Mouse (Mus musculus) adrenal gland, adult 8-10 months (tissue): ENCODE measurements around the gene Hdhd3. TPM values are rescaled to one million over a fixed set of nuclear protein-coding genes. Genes with fewer than 3 reads are reported as not detected.
"Not testable (repeated sequence)": the region's sequence is repeated elsewhere in the genome, so short reads cannot be mapped to it uniquely, and the experiment has no call there.

Source experiments
- DNase-seq: peaks from one replicate; pipeline ENCODE4 v3.0.0; 2022
- total RNA-seq, 4 experiments: library from RNA; stranded (reverse); gene quantifications; 2 replicates each; pipeline ENCODE4 v1.2.4; 2022

The Hdhd3 gene
- total RNA-seq, 4 experiments from 2014 or later = 13.7 to 35.8 (median 23.6) TPM

- peak; percentile 95 for DNase-seq
Measured at GRCm38 (mm10) chr4:62509946-62510345, 6.7 kb upstream of the Hdhd3 start.

DNA sequence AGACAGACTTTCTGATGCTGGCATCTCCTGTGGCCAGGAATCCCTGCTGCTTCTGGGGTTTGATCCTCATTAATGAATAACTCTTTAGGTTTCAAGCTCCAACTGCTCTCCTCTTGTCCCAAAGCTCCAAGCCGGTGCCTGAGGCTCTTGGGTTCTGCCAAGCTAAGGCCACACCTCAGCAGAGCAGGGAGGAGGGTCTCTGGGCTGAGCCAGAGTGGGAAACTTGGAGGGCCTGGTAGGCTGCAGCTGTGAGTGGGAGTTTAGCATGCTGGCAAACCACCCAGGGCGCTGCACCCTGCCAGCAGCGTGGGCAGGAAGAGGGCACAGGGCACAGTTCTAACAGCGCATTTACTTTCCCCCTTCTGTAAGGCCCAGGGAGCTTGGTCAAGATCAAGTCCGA, 5.6 kb upstream of the Hdhd3 start:
- no peak for DNase-seq

DNA sequence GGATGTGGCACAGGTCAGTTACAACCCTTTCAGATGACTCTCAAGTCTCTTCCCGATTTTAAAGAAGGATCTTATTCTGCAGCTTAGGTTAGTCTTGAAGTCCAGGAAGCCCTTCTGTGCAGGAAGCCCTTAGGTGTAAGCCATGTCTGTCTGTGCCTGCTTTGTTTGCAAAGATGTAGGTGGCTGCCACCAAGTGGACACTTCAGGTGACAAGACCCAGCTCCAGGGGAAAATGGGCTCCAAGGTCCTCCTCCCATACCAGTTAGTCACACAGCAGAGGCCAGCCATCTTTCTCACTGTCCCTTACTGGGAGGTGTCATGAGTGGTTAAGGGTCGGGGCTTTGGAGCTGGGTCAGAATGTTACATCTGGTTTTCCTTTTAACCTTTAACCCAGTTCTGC, 3.5 kb upstream of the Hdhd3 start:
- DNase-seq = no peak

- no peak for DNase-seq
Measured at GRCm38 (mm10) chr4:62505991-62506390, 2.7 kb upstream of the Hdhd3 start.

DNA sequence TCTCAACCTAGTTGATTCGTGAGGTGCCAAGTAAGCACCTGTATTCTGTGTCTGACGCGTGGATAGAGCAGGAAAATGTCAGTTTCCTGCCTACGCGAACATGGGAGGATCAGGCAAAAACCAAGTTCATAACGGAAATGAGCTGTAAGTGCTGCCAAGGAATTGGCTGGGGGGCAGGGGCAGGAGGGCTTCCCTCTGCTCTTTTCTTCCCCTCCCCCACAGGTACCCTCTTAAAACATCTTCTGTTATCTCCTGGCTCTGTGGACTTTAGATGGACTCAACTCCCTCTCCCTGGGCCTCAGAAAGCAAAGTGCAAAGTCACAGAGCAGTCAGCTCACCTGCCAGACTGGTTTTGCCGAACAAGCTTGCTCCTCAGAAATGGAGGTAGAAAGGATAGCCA, 298 bp downstream of the Hdhd3 start:
- no peak for DNase-seq

- peak; percentile 91 for DNase-seq
Measured at GRCm38 (mm10) chr4:62501964-62502732, 1.1 kb downstream of the Hdhd3 start.

GRCm38 (mm10) chr4:62501534-62501933, 1.7 kb downstream of the Hdhd3 start:
- DNase-seq = no peak

- no peak for DNase-seq
Measured at GRCm38 (mm10) chr4:62500799-62501198, 2.5 kb downstream of the Hdhd3 start.

DNA sequence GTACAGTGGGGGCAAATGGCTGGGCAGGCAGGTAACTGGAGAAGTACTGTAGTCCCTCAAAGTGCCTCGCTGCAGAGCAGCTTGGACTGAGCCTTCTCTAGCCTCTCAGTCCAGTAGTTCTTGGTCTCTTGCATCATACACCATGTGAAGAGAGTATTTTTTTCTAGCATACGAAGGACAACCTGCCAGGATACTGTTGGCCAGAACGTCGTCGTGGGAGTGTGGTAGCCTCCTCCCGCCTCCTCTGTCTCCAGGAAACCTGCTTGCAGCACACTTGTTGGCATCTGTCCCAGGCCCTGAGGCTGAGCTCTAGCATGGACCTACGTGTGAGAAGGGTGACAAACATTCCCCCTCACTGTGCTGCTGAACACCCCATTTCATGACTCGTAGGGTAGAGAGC, 6.5 kb downstream of the Hdhd3 start:
- peak; percentile 74 for DNase-seq

DNA sequence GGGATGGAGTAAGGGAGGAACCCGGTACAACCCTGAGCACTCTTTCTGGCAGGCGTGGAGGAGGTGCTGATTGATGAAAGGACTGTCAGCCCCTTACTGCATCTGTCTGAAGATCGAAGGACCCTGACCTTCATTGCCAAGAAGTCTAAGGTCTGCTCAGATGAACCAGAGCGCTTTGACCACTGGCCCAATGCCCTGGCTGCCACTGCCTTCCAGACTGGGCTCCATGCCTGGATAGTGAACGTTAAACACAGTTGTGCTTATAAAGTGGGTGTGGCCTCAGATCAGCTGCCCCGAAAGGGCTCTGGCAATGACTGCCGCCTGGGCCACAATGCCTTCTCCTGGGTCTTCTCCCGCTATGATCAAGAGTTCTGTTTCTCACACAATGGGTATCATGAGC, 7.3 kb downstream of the Hdhd3 start:
- no peak for DNase-seq

GRCm38 (mm10) chr4:62494230-62494629, 9.0 kb downstream of the Hdhd3 start:
- no peak for DNase-seq

GRCm38 (mm10) chr4:62492682-62493081, 10.6 kb downstream of the Hdhd3 start:
- no peak for DNase-seq

DNA sequence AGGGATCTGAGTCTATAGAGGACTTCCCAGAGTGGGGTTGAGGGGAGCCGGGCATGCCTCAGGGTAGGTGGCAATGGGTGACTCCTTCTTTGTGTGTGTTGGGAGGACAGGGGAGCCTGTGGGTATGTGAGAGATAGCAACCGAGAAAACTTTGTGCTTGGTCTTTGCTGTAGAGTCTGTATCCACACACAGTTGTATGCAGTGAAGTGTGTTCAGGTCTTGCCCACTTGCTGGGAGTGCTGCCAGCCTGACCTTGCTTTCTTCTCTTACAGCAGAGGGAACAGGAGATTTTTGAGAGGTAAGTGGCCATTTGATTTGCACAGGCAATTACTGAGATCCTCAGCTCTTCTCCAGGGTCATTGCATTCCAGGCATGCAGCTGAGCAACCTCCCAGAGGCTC, 15.4 kb downstream of the Hdhd3 start:
- DNase-seq = no peak

- no peak for DNase-seq
Measured at GRCm38 (mm10) chr4:62487172-62487571, 16.1 kb downstream of the Hdhd3 start.

DNA sequence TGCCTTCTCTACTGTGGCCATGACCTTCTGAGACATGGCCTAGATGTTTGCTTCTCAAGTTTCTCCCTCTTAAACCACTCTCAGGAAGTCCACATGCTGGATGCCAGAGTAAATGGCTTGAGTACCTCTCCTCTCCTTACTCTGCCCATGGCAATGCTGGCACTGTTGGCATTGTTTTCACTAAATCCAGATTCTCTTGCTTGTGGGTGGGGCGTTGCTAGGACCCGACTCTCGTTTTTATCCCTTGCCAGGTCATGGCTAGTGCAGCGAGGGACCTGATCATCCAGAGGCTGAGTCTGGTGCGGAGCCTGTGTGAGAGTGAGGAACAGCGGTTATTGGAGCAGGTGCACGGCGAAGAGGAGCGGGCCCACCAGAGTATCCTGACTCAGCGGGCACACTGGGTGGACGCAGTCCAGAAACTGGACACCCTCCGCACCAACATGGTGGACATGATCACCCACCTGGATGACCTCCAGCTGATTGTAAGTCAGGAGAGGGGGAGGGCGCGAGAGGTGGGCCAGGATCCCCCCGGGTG, 17.0 kb downstream of the Hdhd3 start:
- no peak for DNase-seq

DNA sequence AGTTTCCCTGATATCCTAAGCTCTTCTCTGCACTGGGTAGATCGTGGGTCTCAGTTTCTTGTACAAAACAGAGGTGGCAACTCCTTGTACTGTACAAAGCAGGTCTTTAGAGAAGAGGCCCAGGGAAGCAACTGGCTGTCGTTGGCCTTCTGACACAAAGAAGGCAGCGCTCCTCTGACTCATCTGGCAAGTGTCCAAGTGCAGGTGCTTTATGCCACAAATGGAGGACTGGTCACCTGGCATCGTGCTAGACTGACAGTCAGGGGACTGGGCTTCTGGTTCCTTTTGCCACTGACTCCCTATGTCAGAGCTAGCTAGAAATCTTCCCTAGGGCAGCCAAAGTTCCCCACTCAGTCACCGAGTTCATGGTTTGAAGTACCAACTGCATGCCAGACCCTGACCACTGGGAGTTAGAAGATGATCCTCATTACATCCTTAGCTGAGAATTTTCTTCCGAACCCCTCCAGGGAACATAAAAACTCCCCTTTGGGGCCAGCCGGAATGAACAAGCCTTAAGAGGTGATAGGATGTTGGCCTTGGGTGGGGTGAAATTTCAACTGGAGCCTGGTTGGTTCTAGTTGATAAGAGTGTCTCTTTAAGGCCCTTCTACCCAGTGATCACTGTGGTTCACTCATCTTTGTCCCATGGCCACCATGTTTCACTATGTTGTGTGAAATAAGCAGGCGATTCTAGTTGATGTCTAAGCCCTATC, 17.7 kb downstream of the Hdhd3 start:
- no peak for DNase-seq

- DNase-seq = no peak
Measured at GRCm38 (mm10) chr4:62484928-62485327, 18.3 kb downstream of the Hdhd3 start.

DNA sequence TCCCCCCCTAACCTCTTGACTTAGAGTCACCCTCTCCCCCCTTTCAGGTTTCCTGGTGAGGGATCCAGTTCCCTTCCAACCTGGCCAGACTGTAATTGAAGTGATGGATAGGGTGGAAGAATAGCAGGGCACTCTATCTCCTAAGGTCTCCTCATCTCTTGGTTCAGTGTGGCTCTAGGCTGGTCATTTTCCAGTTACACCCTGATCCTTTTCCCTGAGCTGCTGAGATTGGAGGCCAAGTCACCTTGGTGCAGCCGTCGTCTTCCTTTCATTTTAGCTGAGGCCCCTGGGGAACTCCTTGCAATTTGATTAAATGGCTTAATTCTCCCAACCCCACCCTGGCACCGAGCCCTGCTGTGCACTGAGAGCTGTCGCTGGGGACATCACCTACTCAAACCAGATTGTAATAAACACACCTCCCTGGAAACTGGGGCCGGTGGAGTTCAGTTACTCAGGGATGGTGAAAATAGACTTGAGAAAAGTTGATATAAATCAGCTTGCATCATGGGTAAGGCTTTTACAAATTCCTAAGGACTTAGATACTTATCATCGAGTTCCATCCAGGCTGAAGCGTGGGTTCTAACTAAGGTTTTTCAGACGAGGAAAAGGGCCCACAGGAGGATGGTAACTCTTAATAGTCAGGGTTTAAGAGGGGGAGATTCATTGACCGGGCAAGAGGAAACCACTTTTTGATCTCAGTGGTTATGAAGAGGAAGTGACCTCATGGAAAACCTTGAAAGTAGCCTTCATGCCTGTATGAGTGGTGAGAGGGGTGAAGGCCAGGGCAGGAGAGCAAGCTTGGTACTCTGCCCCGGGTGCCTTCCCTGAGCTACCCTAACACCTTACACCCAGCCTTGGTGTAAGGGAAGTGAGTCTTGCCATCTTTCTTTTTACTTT, 22.3 kb downstream of the Hdhd3 start:
- no peak for DNase-seq

GRCm38 (mm10) chr4:62479937-62480708, 23.1 kb downstream of the Hdhd3 start, which contains the start of gene Bspry:
TSS of gene Bspry (plus strand) at chr4:62480053.
- DNase-seq = no peak

- DNase-seq = not testable (repeated sequence)
Measured at GRCm38 (mm10) chr4:62479593-62479936, 23.7 kb downstream of the Hdhd3 start.

GRCm38 (mm10) chr4:62477542-62478244, 25.6 kb downstream of the Hdhd3 start:
- DNase-seq = no peak
